Mouse (Mus musculus) testis, postnatal 10 days (tissue): ENCODE data around the gene Agbl1.
"Not testable (repeated sequence)": the region's sequence is repeated elsewhere in the genome, so short reads cannot be mapped to it uniquely, and the experiment has no call there.

Source experiments
- DNase-seq: peaks from one replicate; pipeline ENCODE4 v3.0.0; 2021; ENCODE audit warnings: low spot score

Gene Agbl1

GRCm38 (mm10) chr7:76229311-76229937 lies at the start of gene Agbl1:
TSS of gene Agbl1 (plus strand) at chr7:76229887.
- DNase-seq, result no peak

- no peak for DNase-seq
Observed at GRCm38 (mm10) chr7:76185005-76185658, 44.6 kb upstream of the Agbl1 start.

GRCm38 (mm10) chr7:76185681-76186121 lies 44.0 kb upstream of the Agbl1 start:
- DNase-seq, result no peak

GRCm38 (mm10) chr7:76218546-76218945 lies 11.1 kb upstream of the Agbl1 start:
- no peak for DNase-seq

- DNase-seq, result peak; percentile 14
Observed at GRCm38 (mm10) chr7:76219797-76220469, 9.8 kb upstream of the Agbl1 start.

GRCm38 (mm10) chr7:76222691-76223090 lies 7.0 kb upstream of the Agbl1 start:
- no peak for DNase-seq

GRCm38 (mm10) chr7:76228881-76229280 lies 806 bp upstream of the Agbl1 start:
- no peak for DNase-seq

GRCm38 (mm10) chr7:76234321-76234720 lies 4.6 kb downstream of the Agbl1 start:
- no peak for DNase-seq

GRCm38 (mm10) chr7:76237497-76237896 lies 7.8 kb downstream of the Agbl1 start:
- no peak for DNase-seq

GRCm38 (mm10) chr7:76244839-76245238 lies 15.2 kb downstream of the Agbl1 start:
- DNase-seq, result not testable (repeated sequence)

GRCm38 (mm10) chr7:76275061-76275460 lies 45.4 kb downstream of the Agbl1 start:
- no peak for DNase-seq

GRCm38 (mm10) chr7:76282831-76283230 lies 53.1 kb downstream of the Agbl1 start:
- DNase-seq, result no peak

GRCm38 (mm10) chr7:76287531-76287930 lies 57.8 kb downstream of the Agbl1 start:
- no peak for DNase-seq

- no peak for DNase-seq
Observed at GRCm38 (mm10) chr7:76321866-76322553, 92.3 kb downstream of the Agbl1 start.

GRCm38 (mm10) chr7:76326091-76326490 lies 96.4 kb downstream of the Agbl1 start:
- DNase-seq, result no peak

- no peak for DNase-seq
Observed at GRCm38 (mm10) chr7:76339308-76339707, 109.6 kb downstream of the Agbl1 start.

- no peak for DNase-seq
Observed at GRCm38 (mm10) chr7:76341601-76342000, 111.9 kb downstream of the Agbl1 start.

- DNase-seq, result peak; percentile 62
Observed at GRCm38 (mm10) chr7:76353469-76353868, 123.8 kb downstream of the Agbl1 start.

- peak; percentile 49 for DNase-seq
Observed at GRCm38 (mm10) chr7:76354510-76354909, 124.8 kb downstream of the Agbl1 start.

- no peak for DNase-seq
Observed at GRCm38 (mm10) chr7:76371269-76371668, 141.6 kb downstream of the Agbl1 start.

- DNase-seq, result no peak
Observed at GRCm38 (mm10) chr7:76379493-76379892, 149.8 kb downstream of the Agbl1 start.

GRCm38 (mm10) chr7:76381986-76382385 lies 152.3 kb downstream of the Agbl1 start:
- DNase-seq, result no peak

- no peak for DNase-seq
Observed at GRCm38 (mm10) chr7:76389240-76389639, 159.6 kb downstream of the Agbl1 start.
